Mouse (Mus musculus): ENCODE results near the gene Pate2.

DNA sequence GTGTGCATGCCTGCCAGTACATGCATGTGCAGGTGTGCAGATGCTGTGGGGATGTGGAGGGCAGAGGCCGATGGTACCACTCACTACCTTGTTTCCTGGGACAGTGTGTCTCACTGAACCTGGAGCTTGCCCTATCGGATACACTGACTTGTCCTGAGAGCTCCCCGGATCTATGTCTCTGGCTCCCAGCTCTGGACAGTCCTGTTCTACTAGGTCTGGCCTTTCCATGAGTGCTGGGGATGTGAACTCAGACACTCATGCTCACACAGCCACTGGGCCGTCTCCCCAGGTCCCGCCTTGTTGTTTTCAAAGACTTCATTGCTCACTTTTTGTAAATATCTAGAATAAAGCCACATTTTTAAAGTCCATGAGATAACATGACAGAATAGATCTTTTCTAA, 29.1 kb upstream of the Pate2 start:
- TF ChIP-seq CTCF (IDR thresholded peaks at IDR 0.05; ENCODE audit: low read depth) (no peak), EP300 (IDR thresholded peaks at IDR 0.05; ENCODE audit: low read depth) (no peak)

Data from heart, postnatal 0 days (tissue).